7 mouse cellular contexts compared by ENCODE assay signal in the genomic region with DNA sequence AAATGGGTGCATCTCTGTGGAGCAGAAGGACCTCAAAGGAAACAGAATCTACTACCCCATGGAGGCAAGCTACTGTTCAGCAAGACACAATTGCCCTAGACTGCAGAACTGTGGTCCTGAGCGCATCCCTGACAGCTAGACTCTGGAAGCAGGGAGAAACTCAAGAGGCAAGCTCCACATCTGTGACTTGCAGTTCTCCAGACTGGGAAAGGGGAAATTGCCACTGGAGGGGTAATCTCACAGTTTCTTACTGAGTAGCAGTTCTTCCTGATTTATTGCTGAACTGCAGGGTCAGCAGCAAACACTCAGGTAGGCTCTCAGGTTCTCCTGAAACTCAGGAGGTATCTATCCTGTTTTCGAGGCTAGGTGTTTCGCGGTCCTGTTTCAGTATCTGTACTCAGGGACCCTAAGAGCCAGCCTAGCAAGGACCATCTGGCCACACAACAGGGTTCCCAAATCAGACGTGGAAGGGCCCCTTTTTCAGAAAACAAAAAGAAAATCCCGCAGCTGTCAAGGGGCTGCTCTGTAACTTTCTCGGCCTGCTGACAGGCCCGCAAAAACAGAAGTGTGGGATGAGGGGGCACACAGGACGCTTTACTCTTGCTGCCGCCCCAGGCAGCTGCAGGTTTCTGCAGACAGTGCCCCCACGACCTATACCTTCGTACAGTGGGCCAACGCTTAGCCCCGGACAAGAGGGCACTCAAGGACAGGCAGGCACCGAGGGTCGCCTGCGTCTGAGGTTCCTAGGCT. TPM values are rescaled to one million over a fixed set of nuclear protein-coding genes. Genes with fewer than 3 reads are reported as not detected.
DNase-seq lines count a peak whose midpoint lies in the region; ATAC-seq lines count a peak whose summit lies in the region.

No protein-coding gene starts in this region.

- H3K4me1 ChIP-seq in neural tube, embryonic 11.5 days (ENCODE audit: control insufficient read depth, insufficient read depth, low read length): peaks cover 4% of the 10 kb centered on the region; the same call in 1 of the 2 replicates
- peaks cover 16% of the 10 kb centered on the region for H3K4me1 ChIP-seq in embryonic facial prominence, embryonic 12.5 days
- peaks cover 37% of the 10 kb centered on the region for H3K4me1 ChIP-seq in hindbrain, embryonic 15.5 days (replicated peaks)
- H3K4me1 ChIP-seq in midbrain, embryonic 12.5 days: peaks cover 19% of the 10 kb centered on the region

- no peak; the same call in 1 of the 2 replicates for ATAC-seq in neural tube, embryonic 11.5 days (ENCODE audit: insufficient read depth, low FRiP score, low TSS enrichment)
- ATAC-seq in embryonic facial prominence, embryonic 12.5 days (ENCODE audit: insufficient number of reproducible peaks, insufficient read depth, low FRiP score, low TSS enrichment): no peak; the same call in 1 of the 2 replicates
- no peak for ATAC-seq in hindbrain, embryonic 15.5 days (ENCODE audit: low FRiP score, low read depth)
- no peak for ATAC-seq in midbrain, embryonic 12.5 days (ENCODE audit: low FRiP score, low read depth)

- DNase-seq in neural tube, embryonic 11.5 days (ENCODE audit: low spot score): no peak
- no peak for DNase-seq in neural tube, embryonic 10.5 days (ENCODE audit: extremely low spot score, low spot score)
- no peak for DNase-seq in left cerebral cortex, adult 9 months (ENCODE audit: low spot score in 2 of 2)
- no peak for DNase-seq in left cerebral cortex, postnatal 4 days

- H3K4me2 ChIP-seq in neural tube, embryonic 11.5 days (ENCODE audit: low read depth): peak overlapping the region; percentile 85
- H3K4me2 ChIP-seq in embryonic facial prominence, embryonic 12.5 days (replicated peaks): peak overlapping the region; percentile 80
- H3K4me2 ChIP-seq in hindbrain, embryonic 15.5 days: peak overlapping the region; percentile 82
- H3K4me2 ChIP-seq in midbrain, embryonic 12.5 days (replicated peaks): peak overlapping the region; percentile 93

- WGBS in neural tube, embryonic 11.5 days: 11% methylated on average over 17 of the region's 17 CpGs
- WGBS in embryonic facial prominence, embryonic 12.5 days: 12% methylated on average over 17 of the region's 17 CpGs
- 13% methylated on average over 17 of the region's 17 CpGs for WGBS in hindbrain, embryonic 15.5 days
- WGBS in midbrain, embryonic 12.5 days: 13% methylated on average over 17 of the region's 17 CpGs

- H3K9me3 ChIP-seq in neural tube, embryonic 11.5 days (ENCODE audit: control insufficient read depth, low read length): no peaks in the 10 kb centered on the region
- H3K9me3 ChIP-seq in embryonic facial prominence, embryonic 12.5 days: no peaks in the 10 kb centered on the region
- H3K9me3 ChIP-seq in hindbrain, embryonic 15.5 days: no peaks in the 10 kb centered on the region
- H3K9me3 ChIP-seq in midbrain, embryonic 12.5 days: no peaks in the 10 kb centered on the region

- peak overlapping the region; percentile 89 for H3K9ac ChIP-seq in neural tube, embryonic 11.5 days (ENCODE audit: low read length)
- H3K9ac ChIP-seq in embryonic facial prominence, embryonic 12.5 days: peak overlapping the region; percentile 93
- H3K9ac ChIP-seq in hindbrain, embryonic 15.5 days: peak overlapping the region; percentile 58
- peak overlapping the region; percentile 86 for H3K9ac ChIP-seq in midbrain, embryonic 12.5 days (replicated peaks)

- intact Hi-C loops in left cerebral cortex, postnatal 4 days (cut with DNase I): no loop called here

- H3K36me3 ChIP-seq in neural tube, embryonic 11.5 days (ENCODE audit: control insufficient read depth, insufficient read depth, low read length): no peaks in the 10 kb centered on the region
- H3K36me3 ChIP-seq in embryonic facial prominence, embryonic 12.5 days: peaks cover 10% of the 10 kb centered on the region
- H3K36me3 ChIP-seq in hindbrain, embryonic 15.5 days: peaks cover 3% of the 10 kb centered on the region
- H3K36me3 ChIP-seq in midbrain, embryonic 12.5 days: peaks cover 15% of the 10 kb centered on the region

- H3K27ac ChIP-seq in neural tube, embryonic 11.5 days (ENCODE audit: low read depth, low read length): peak overlapping the region; percentile 82
- peak overlapping the region; percentile 83 for H3K27ac ChIP-seq in embryonic facial prominence, embryonic 12.5 days
- peak overlapping the region; percentile 88 for H3K27ac ChIP-seq in hindbrain, embryonic 15.5 days (replicated peaks)
- peak overlapping the region; percentile 89 for H3K27ac ChIP-seq in midbrain, embryonic 12.5 days (replicated peaks)

- H3K4me3 ChIP-seq in neural tube, embryonic 11.5 days (ENCODE audit: low read depth, low read length): peak overlapping the region; percentile 72
- H3K4me3 ChIP-seq in embryonic facial prominence, embryonic 12.5 days: peak overlapping the region; percentile 86
- peak overlapping the region; percentile 77 for H3K4me3 ChIP-seq in hindbrain, embryonic 15.5 days
- peak overlapping the region; percentile 84 for H3K4me3 ChIP-seq in midbrain, embryonic 12.5 days

- no peaks in the 10 kb centered on the region for H3K27me3 ChIP-seq in neural tube, embryonic 11.5 days (ENCODE audit: control insufficient read depth, insufficient read depth, low read length)
- no peaks in the 10 kb centered on the region for H3K27me3 ChIP-seq in embryonic facial prominence, embryonic 12.5 days
- no peaks in the 10 kb centered on the region for H3K27me3 ChIP-seq in hindbrain, embryonic 15.5 days
- H3K27me3 ChIP-seq in midbrain, embryonic 12.5 days: no peaks in the 10 kb centered on the region

RNA-seq across cellular contexts. Expression of a gene that starts 0.9 kb away (rescaled TPM):
- 21.0 and 23.3 TPM in 2 replicates for polyA plus RNA-seq in neural tube, embryonic 11.5 days (2014; fragmentation: Nextera tagmentation; extraction: Ambion mirVana)
- 33.1 and 34.6 TPM in 2 replicates for polyA plus RNA-seq in embryonic facial prominence, embryonic 12.5 days (2016; fragmentation: Nextera tagmentation; extraction: Ambion mirVana)
- polyA plus RNA-seq in hindbrain, embryonic 15.5 days (2015; fragmentation: Nextera tagmentation; extraction: Ambion mirVana): 20.2 and 27.6 TPM in 2 replicates
- 30.4 and 30.6 TPM in 2 replicates for polyA plus RNA-seq in midbrain, embryonic 12.5 days (2016; fragmentation: Nextera tagmentation; extraction: Ambion mirVana)
- 10 to 100 TPM; 42.2 to 45.9 TPM for total RNA-seq in left cerebral cortex, postnatal 4 days (2021)

RNA-seq across cellular contexts. Expression of a gene that starts 32.4 kb away (rescaled TPM):
- not detected in 2 replicates for polyA plus RNA-seq in neural tube, embryonic 11.5 days (2014; fragmentation: Nextera tagmentation; extraction: Ambion mirVana)
- polyA plus RNA-seq in embryonic facial prominence, embryonic 12.5 days (2016; fragmentation: Nextera tagmentation; extraction: Ambion mirVana): 0.14 and 0.20 TPM in 2 replicates
- 2.7 and 5.4 TPM in 2 replicates for polyA plus RNA-seq in hindbrain, embryonic 15.5 days (2015; fragmentation: Nextera tagmentation; extraction: Ambion mirVana)
- polyA plus RNA-seq in midbrain, embryonic 12.5 days (2016; fragmentation: Nextera tagmentation; extraction: Ambion mirVana): 0.13 and 0.14 TPM in 2 replicates
- total RNA-seq in left cerebral cortex, postnatal 4 days (2021): not detected

RNA-seq across cellular contexts. Expression of a gene that starts 40.0 kb away (rescaled TPM):
- polyA plus RNA-seq in neural tube, embryonic 11.5 days (2014; fragmentation: Nextera tagmentation; extraction: Ambion mirVana): 0.11 and 0.38 TPM in 2 replicates
- 0.14 and 0.69 TPM in 2 replicates for polyA plus RNA-seq in embryonic facial prominence, embryonic 12.5 days (2016; fragmentation: Nextera tagmentation; extraction: Ambion mirVana)
- 0.30 and 0.91 TPM in 2 replicates for polyA plus RNA-seq in hindbrain, embryonic 15.5 days (2015; fragmentation: Nextera tagmentation; extraction: Ambion mirVana)
- 0.26 and 0.61 TPM in 2 replicates for polyA plus RNA-seq in midbrain, embryonic 12.5 days (2016; fragmentation: Nextera tagmentation; extraction: Ambion mirVana)
- total RNA-seq in left cerebral cortex, postnatal 4 days (2021): not detected

RNA-seq across cellular contexts. Expression of a gene that starts 40.0 kb away (rescaled TPM):
- polyA plus RNA-seq in neural tube, embryonic 11.5 days (2014; fragmentation: Nextera tagmentation; extraction: Ambion mirVana): 51.6 and 60.9 TPM in 2 replicates
- polyA plus RNA-seq in embryonic facial prominence, embryonic 12.5 days (2016; fragmentation: Nextera tagmentation; extraction: Ambion mirVana): 49.9 and 51.7 TPM in 2 replicates
- 73.9 and 77.2 TPM in 2 replicates for polyA plus RNA-seq in hindbrain, embryonic 15.5 days (2015; fragmentation: Nextera tagmentation; extraction: Ambion mirVana)
- polyA plus RNA-seq in midbrain, embryonic 12.5 days (2016; fragmentation: Nextera tagmentation; extraction: Ambion mirVana): 54.1 and 54.5 TPM in 2 replicates
- 100 to 1,000 TPM in 1 of 2 experiments, 10 to 100 TPM in 1; 87.1 to 104 TPM for total RNA-seq in left cerebral cortex, postnatal 4 days (2021)
